Mouse (Mus musculus): ENCODE results near the gene Tmem233.

GRCm38 (mm10) chr5:116029071-116029470, 54.0 kb downstream of the Tmem233 start:
- TF ChIP-seq CTCF (IDR thresholded peaks at IDR 0.05; ENCODE audit: borderline replicate concordance, extremely low read depth, insufficient read depth, insufficient read length) (no peak), POLR2A (IDR thresholded peaks at IDR 0.05; ENCODE audit: borderline replicate concordance, extremely low read depth, insufficient read depth, insufficient read length, poor library complexity, severe bottlenecking) (no peak)

All from brain, embryonic 14.5 days (tissue).